Mouse (Mus musculus): ENCODE results near the gene Uqcrc1. TPM values are rescaled to one million over a fixed set of nuclear protein-coding genes. Genes with fewer than 3 reads are reported as not detected.

Gene Uqcrc1
- polyA plus RNA-seq, 1 experiment from 2014 or later, result 568 TPM

MicroRNAs within 50 kb of the gene (microRNA counts, 519-probe panel; counts per million panel counts)
- 97.1 counts per million, percentile 29 among the panel's probes with 10 or more counts for microRNA mmu-miR-711

Other genes with a start within 250 kb of the Uqcrc1 start
- 51.9 and 55.0 TPM in 2 replicates for gene Prkar2a, start 247.3 kb upstream of the Uqcrc1 start, polyA plus RNA-seq (2015; fragmentation: Nextera tagmentation; extraction: Ambion mirVana)
- 62.6 and 65.0 TPM in 2 replicates for gene Ip6k2, start 152.8 kb upstream of the Uqcrc1 start, polyA plus RNA-seq (2015; fragmentation: Nextera tagmentation; extraction: Ambion mirVana)
- gene Nckipsd, start 128.3 kb upstream of the Uqcrc1 start, polyA plus RNA-seq (2015; fragmentation: Nextera tagmentation; extraction: Ambion mirVana), result 10.4 and 12.0 TPM in 2 replicates
- gene Celsr3, start 110.3 kb upstream of the Uqcrc1 start, polyA plus RNA-seq (2015; fragmentation: Nextera tagmentation; extraction: Ambion mirVana), result 0.64 and 1.3 TPM in 2 replicates
- 36.1 and 43.3 TPM in 2 replicates for gene Slc26a6, start 83.3 kb upstream of the Uqcrc1 start, polyA plus RNA-seq (2015; fragmentation: Nextera tagmentation; extraction: Ambion mirVana)
- 0.34 TPM in 1 of 2 replicates, not detected in the other for gene Tmem89, start 22.0 kb upstream of the Uqcrc1 start, polyA plus RNA-seq (2015; fragmentation: Nextera tagmentation; extraction: Ambion mirVana)
- 0.85 and 2.4 TPM in 2 replicates for gene Col7a1, start 17.0 kb downstream of the Uqcrc1 start, polyA plus RNA-seq (2015; fragmentation: Nextera tagmentation; extraction: Ambion mirVana)
- gene Ucn2, start 49.4 kb downstream of the Uqcrc1 start, polyA plus RNA-seq (2015; fragmentation: Nextera tagmentation; extraction: Ambion mirVana), result not detected in 2 replicates
- 11.5 and 17.0 TPM in 2 replicates for gene Pfkfb4, start 55.1 kb downstream of the Uqcrc1 start, polyA plus RNA-seq (2015; fragmentation: Nextera tagmentation; extraction: Ambion mirVana)
- gene Shisa5, start 101.9 kb downstream of the Uqcrc1 start, polyA plus RNA-seq (2015; fragmentation: Nextera tagmentation; extraction: Ambion mirVana), result 112 and 121 TPM in 2 replicates
- 12.5 and 13.4 TPM in 2 replicates for gene Trex1, start 123.1 kb downstream of the Uqcrc1 start, polyA plus RNA-seq (2015; fragmentation: Nextera tagmentation; extraction: Ambion mirVana)
- gene Atrip, start 137.5 kb downstream of the Uqcrc1 start, polyA plus RNA-seq (2015; fragmentation: Nextera tagmentation; extraction: Ambion mirVana), result 21.3 and 22.4 TPM in 2 replicates
- gene Ccdc51, start 145.9 kb downstream of the Uqcrc1 start, polyA plus RNA-seq (2015; fragmentation: Nextera tagmentation; extraction: Ambion mirVana), result 16.1 and 17.2 TPM in 2 replicates
- gene Tma7, start 146.0 kb downstream of the Uqcrc1 start, polyA plus RNA-seq (2015; fragmentation: Nextera tagmentation; extraction: Ambion mirVana), result 619 and 707 TPM in 2 replicates
- 7.1 TPM in 2 replicates for gene Plxnb1, start 158.8 kb downstream of the Uqcrc1 start, polyA plus RNA-seq (2015; fragmentation: Nextera tagmentation; extraction: Ambion mirVana)
- gene Fbxw21, start 225.4 kb downstream of the Uqcrc1 start, polyA plus RNA-seq (2015; fragmentation: Nextera tagmentation; extraction: Ambion mirVana), result not detected in 2 replicates